Mouse (Mus musculus): Measurements from ENCODE around the gene Ggta1. TPM values are rescaled to one million over a fixed set of nuclear protein-coding genes. Genes with fewer than 3 reads are reported as not detected.

Ggta1 gene
- polyA plus RNA-seq, 1 experiment from 2014 or later = 23.3 TPM

DNA sequence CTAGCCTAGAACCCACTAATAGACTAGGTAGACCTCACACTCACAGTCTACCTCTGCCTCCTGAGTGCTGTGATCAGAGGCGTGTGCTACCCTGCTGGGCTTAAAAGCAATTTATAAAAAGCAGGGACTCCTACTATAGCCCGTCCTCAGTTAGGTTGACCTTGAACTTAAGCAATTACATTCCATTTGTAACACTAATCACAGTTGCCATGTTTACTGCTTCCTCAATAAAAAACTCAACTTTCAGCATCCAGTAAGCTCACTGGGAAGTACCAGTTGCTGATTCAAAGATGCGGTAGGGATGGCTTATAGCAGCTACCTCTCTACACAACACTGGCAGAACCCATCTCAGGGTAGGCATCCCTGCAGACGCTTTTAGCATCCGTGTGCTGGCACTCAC, 19.7 kb downstream of the Ggta1 start:
- H3K4me1 ChIP-seq (ENCODE audit: insufficient read depth, low read length) = peaks cover 63% of the 10 kb centered on the region
- H3K4me3 ChIP-seq (ENCODE audit: low read length) = no peak overlapping the region
- no peak overlapping the region for H3K9ac ChIP-seq (replicated peaks; ENCODE audit: low read length)
- H3K4me2 ChIP-seq (replicated peaks; ENCODE audit: low read depth, low read length) = no peak overlapping the region
- no peak overlapping the region for H3K27ac ChIP-seq (ENCODE audit: low read length)
- ATAC-seq (ENCODE audit: low FRiP score, low TSS enrichment) = no peak
- no peaks in the 10 kb centered on the region for H3K9me3 ChIP-seq (ENCODE audit: low read length)
- H3K27me3 ChIP-seq (ENCODE audit: insufficient read depth, low read length) = no peaks in the 10 kb centered on the region
- 55% methylated on average over 5 of the region's 5 CpGs for WGBS
- no peaks in the 10 kb centered on the region for H3K36me3 ChIP-seq (ENCODE audit: insufficient read depth, low read length)

DNA sequence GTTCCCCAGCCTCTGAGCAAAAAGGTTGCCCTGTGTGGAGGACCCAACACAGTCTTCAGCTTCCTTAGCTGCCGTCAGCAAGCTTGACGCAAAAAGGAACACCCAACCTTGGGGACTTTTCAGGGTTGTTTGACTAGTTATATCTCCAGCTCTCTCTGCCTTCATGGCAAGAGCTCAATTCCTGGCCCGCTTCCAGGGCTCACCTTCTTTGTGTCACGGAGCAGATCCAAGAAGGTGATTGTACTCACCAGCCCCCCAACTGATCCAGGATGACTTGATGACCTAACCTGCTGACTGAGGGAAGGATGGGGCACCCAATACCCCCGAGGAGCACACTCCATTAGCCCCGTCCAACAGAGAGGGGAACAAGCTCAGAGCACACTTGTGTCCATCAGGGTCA, 21.0 kb downstream of the Ggta1 start:
- 74% methylated on average over 6 of the region's 6 CpGs for WGBS
- H3K4me3 ChIP-seq (ENCODE audit: low read length) = no peak overlapping the region
- H3K4me1 ChIP-seq (ENCODE audit: insufficient read depth, low read length) = peaks cover 50% of the 10 kb centered on the region
- H3K27ac ChIP-seq (ENCODE audit: low read length) = 0 out of 2 replicates have a peak overlapping the region, but pooled peaks have one; percentile 4
- ATAC-seq (ENCODE audit: low FRiP score, low TSS enrichment) = no peak
- H3K27me3 ChIP-seq (ENCODE audit: insufficient read depth, low read length) = no peaks in the 10 kb centered on the region
- H3K36me3 ChIP-seq (ENCODE audit: insufficient read depth, low read length) = no peaks in the 10 kb centered on the region
- no peak overlapping the region for H3K4me2 ChIP-seq (replicated peaks; ENCODE audit: low read depth, low read length)
- H3K9ac ChIP-seq (replicated peaks; ENCODE audit: low read length) = no peak overlapping the region
- no peaks in the 10 kb centered on the region for H3K9me3 ChIP-seq (ENCODE audit: low read length)

GRCm38 (mm10) chr2:35441419-35441818, 21.6 kb downstream of the Ggta1 start:
- Histone ChIP-seq H3K4me3 (ENCODE audit: low read length) (no peak overlapping the region), H3K9ac (replicated peaks; ENCODE audit: low read length) (no peak overlapping the region), H3K27me3 (ENCODE audit: insufficient read depth, low read length) (no peaks in the 10 kb centered on the region), H3K9me3 (ENCODE audit: low read length) (no peaks in the 10 kb centered on the region), H3K4me1 (ENCODE audit: insufficient read depth, low read length) (peaks cover 44% of the 10 kb centered on the region), H3K27ac (ENCODE audit: low read length) (0 out of 2 replicates have a peak overlapping the region, but pooled peaks have one; percentile 4), H3K4me2 (replicated peaks; ENCODE audit: low read depth, low read length) (no peak overlapping the region), H3K36me3 (ENCODE audit: insufficient read depth, low read length) (no peaks in the 10 kb centered on the region)
- WGBS = 71% methylated on average over 6 of the region's 6 CpGs
- ATAC-seq (ENCODE audit: low FRiP score, low TSS enrichment) = no peak

DNA sequence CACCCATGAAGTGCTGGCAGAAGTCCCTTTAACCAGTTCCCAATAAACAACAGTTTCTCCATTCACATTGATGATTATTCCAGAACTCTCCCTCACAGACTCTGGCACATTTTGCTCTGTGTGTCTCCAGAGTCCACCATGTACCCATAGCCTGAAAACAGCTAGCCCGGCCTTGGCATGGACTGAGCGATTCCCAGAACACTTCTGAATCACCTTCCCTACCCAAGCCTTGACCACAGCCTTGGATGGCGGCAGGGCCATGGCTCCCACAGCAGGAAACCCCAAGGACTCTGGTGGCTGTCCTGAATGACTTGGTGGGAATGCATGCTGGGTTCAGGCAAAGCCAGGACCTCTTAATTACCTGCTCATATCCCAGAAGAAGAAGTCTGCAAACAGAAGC, 22.6 kb downstream of the Ggta1 start:
- no peaks in the 10 kb centered on the region for H3K27me3 ChIP-seq (ENCODE audit: insufficient read depth, low read length)
- ATAC-seq (ENCODE audit: low FRiP score, low TSS enrichment) = no peak
- H3K4me3 ChIP-seq (ENCODE audit: low read length) = no peak overlapping the region
- H3K4me2 ChIP-seq (replicated peaks; ENCODE audit: low read depth, low read length) = no peak overlapping the region
- H3K4me1 ChIP-seq (ENCODE audit: insufficient read depth, low read length) = peaks cover 37% of the 10 kb centered on the region
- H3K9ac ChIP-seq (replicated peaks; ENCODE audit: low read length) = no peak overlapping the region
- H3K36me3 ChIP-seq (ENCODE audit: insufficient read depth, low read length) = no peaks in the 10 kb centered on the region
- H3K9me3 ChIP-seq (ENCODE audit: low read length) = no peaks in the 10 kb centered on the region
- 93% methylated on average over 3 of the region's 3 CpGs for WGBS
- no peak overlapping the region for H3K27ac ChIP-seq (ENCODE audit: low read length)

DNA sequence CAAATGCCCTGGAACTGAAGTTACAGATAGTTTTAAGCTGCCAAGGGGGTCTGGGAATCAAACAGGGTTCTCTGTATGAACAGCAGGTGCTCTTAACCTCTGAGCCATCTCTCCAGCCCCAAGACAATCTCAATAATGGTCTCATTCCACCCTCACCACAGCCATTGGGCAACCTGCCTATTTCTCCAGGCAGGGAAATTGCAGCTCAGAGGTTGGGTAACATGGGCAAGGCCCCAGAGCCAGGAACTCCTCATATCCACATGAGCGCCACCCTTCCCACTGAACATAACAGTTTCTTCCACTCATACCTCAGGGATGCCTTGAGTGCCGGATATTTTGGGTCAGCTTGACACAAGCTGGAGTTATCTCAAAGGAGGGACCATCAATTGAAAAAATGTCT, 25.2 kb downstream of the Ggta1 start:
- no peak overlapping the region for H3K9ac ChIP-seq (replicated peaks; ENCODE audit: low read length)
- H3K27me3 ChIP-seq (ENCODE audit: insufficient read depth, low read length) = no peaks in the 10 kb centered on the region
- 95% methylated on average over 2 of the region's 2 CpGs for WGBS
- H3K9me3 ChIP-seq (ENCODE audit: low read length) = no peaks in the 10 kb centered on the region
- no peak overlapping the region for H3K4me3 ChIP-seq (ENCODE audit: low read length)
- no peak overlapping the region for H3K4me2 ChIP-seq (replicated peaks; ENCODE audit: low read depth, low read length)
- no peaks in the 10 kb centered on the region for H3K36me3 ChIP-seq (ENCODE audit: insufficient read depth, low read length)
- ATAC-seq (ENCODE audit: low FRiP score, low TSS enrichment) = no peak
- H3K27ac ChIP-seq (ENCODE audit: low read length) = no peak overlapping the region
- peaks cover 36% of the 10 kb centered on the region for H3K4me1 ChIP-seq (ENCODE audit: insufficient read depth, low read length)

GRCm38 (mm10) chr2:35434576-35435123, 28.4 kb downstream of the Ggta1 start:
- no peak overlapping the region for H3K4me3 ChIP-seq (ENCODE audit: low read length)
- 51% methylated on average over 6 of the region's 6 CpGs for WGBS
- H3K27ac ChIP-seq (ENCODE audit: low read length) = no peak overlapping the region
- no peak overlapping the region for H3K4me2 ChIP-seq (replicated peaks; ENCODE audit: low read depth, low read length)
- H3K9me3 ChIP-seq (ENCODE audit: low read length) = no peaks in the 10 kb centered on the region
- ATAC-seq (ENCODE audit: low FRiP score, low TSS enrichment) = no peak
- H3K27me3 ChIP-seq (ENCODE audit: insufficient read depth, low read length) = no peaks in the 10 kb centered on the region
- H3K4me1 ChIP-seq (ENCODE audit: insufficient read depth, low read length) = peaks cover 38% of the 10 kb centered on the region
- H3K36me3 ChIP-seq (ENCODE audit: insufficient read depth, low read length) = no peaks in the 10 kb centered on the region
- H3K9ac ChIP-seq (replicated peaks; ENCODE audit: low read length) = 0 out of 2 replicates have a peak overlapping the region, but pooled peaks have one; percentile 12

DNA sequence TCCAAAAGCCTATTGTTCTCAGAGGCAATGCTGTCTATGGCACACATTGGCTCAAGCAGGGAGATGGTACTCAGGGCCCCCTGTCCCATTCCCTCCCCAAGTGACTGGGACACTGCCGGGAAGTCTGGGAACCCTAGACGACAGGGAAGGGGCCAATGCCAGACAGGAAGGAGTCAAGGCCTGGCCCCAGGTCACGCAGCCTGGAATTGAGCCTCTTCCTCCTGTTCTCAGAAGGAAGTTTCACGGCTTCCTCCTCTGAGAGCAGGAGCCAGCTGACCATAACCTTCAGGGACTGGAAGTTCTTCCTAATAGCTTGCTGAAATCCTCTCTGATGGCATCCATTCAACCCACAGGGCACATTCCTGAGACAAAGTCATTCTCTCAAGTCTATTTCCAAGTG, 29.6 kb downstream of the Ggta1 start:
- 23% methylated on average over 4 of the region's 4 CpGs for WGBS
- H3K4me2 ChIP-seq (replicated peaks; ENCODE audit: low read depth, low read length) = no peak overlapping the region
- H3K9ac ChIP-seq (replicated peaks; ENCODE audit: low read length) = no peak overlapping the region; the same call in 1 of the 2 replicates
- peaks cover 44% of the 10 kb centered on the region for H3K4me1 ChIP-seq (ENCODE audit: insufficient read depth, low read length)
- H3K4me3 ChIP-seq (ENCODE audit: low read length) = no peak overlapping the region
- ATAC-seq (ENCODE audit: low FRiP score, low TSS enrichment) = no peak
- no peaks in the 10 kb centered on the region for H3K27me3 ChIP-seq (ENCODE audit: insufficient read depth, low read length)
- no peaks in the 10 kb centered on the region for H3K9me3 ChIP-seq (ENCODE audit: low read length)
- no peaks in the 10 kb centered on the region for H3K36me3 ChIP-seq (ENCODE audit: insufficient read depth, low read length)
- peak overlapping the region; percentile 84 for H3K27ac ChIP-seq (ENCODE audit: low read length)

DNA sequence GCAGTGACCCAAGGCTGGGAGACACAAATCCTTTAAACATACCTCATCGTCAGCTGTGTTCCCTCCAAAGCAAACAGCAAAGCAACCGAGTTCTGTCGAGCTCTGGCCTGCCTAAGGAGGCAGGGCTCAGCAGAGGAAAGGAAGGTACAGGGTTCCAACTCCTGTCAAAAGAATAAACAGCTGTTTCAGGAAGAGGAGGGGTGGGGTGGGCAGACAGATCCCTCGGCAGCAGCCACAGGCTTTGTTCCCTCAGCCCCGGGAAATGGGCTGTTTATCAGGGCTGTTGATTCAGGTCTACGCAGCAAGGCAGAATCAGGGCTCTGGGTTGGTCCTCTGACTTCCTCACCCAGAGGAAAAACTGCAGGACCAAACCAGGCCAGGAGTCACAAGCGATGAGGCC, 30.6 kb downstream of the Ggta1 start:
- ATAC-seq (ENCODE audit: low FRiP score, low TSS enrichment) = no peak; the same call in 1 of the 2 replicates
- peak overlapping the region; percentile 84 for H3K27ac ChIP-seq (ENCODE audit: low read length)
- H3K4me2 ChIP-seq (replicated peaks; ENCODE audit: low read depth, low read length) = peak overlapping the region; percentile 40
- no peaks in the 10 kb centered on the region for H3K36me3 ChIP-seq (ENCODE audit: insufficient read depth, low read length)
- no peaks in the 10 kb centered on the region for H3K27me3 ChIP-seq (ENCODE audit: insufficient read depth, low read length)
- H3K4me3 ChIP-seq (ENCODE audit: low read length) = peak overlapping the region; percentile 25
- peak overlapping the region; percentile 63 for H3K9ac ChIP-seq (replicated peaks; ENCODE audit: low read length)
- H3K9me3 ChIP-seq (ENCODE audit: low read length) = no peaks in the 10 kb centered on the region
- 16% methylated on average over 7 of the region's 7 CpGs for WGBS
- H3K4me1 ChIP-seq (ENCODE audit: insufficient read depth, low read length) = peaks cover 54% of the 10 kb centered on the region

GRCm38 (mm10) chr2:35432011-35432410, 31.0 kb downstream of the Ggta1 start:
- Histone ChIP-seq H3K27me3 (ENCODE audit: insufficient read depth, low read length) (no peaks in the 10 kb centered on the region), H3K4me2 (replicated peaks; ENCODE audit: low read depth, low read length) (peak overlapping the region; percentile 40), H3K4me1 (ENCODE audit: insufficient read depth, low read length) (peaks cover 54% of the 10 kb centered on the region), H3K9me3 (ENCODE audit: low read length) (no peaks in the 10 kb centered on the region), H3K27ac (ENCODE audit: low read length) (peak overlapping the region; percentile 84), H3K9ac (replicated peaks; ENCODE audit: low read length) (peak overlapping the region; percentile 63), H3K36me3 (ENCODE audit: insufficient read depth, low read length) (no peaks in the 10 kb centered on the region), H3K4me3 (ENCODE audit: low read length) (peak overlapping the region; percentile 25)
- ATAC-seq (ENCODE audit: low FRiP score, low TSS enrichment) = peak; percentile 77
- 15% methylated on average over 7 of the region's 7 CpGs for WGBS

- Histone ChIP-seq H3K4me3 (ENCODE audit: low read length) (no peak overlapping the region), H3K9me3 (ENCODE audit: low read length) (no peaks in the 10 kb centered on the region), H3K27ac (ENCODE audit: low read length) (no peak overlapping the region), H3K4me1 (ENCODE audit: insufficient read depth, low read length) (peaks cover 54% of the 10 kb centered on the region), H3K36me3 (ENCODE audit: insufficient read depth, low read length) (no peaks in the 10 kb centered on the region), H3K4me2 (replicated peaks; ENCODE audit: low read depth, low read length) (no peak overlapping the region), H3K9ac (replicated peaks; ENCODE audit: low read length) (no peak overlapping the region), H3K27me3 (ENCODE audit: insufficient read depth, low read length) (no peaks in the 10 kb centered on the region)
- ATAC-seq (ENCODE audit: low FRiP score, low TSS enrichment) = no peak
- WGBS = 84% methylated on average over 8 of the region's 8 CpGs
Observed at GRCm38 (mm10) chr2:35430806-35431205, 32.2 kb downstream of the Ggta1 start.

Data from kidney, embryonic 16.5 days (tissue).